Mouse (Mus musculus) heart, postnatal 0 days (tissue): Measurements from ENCODE around the gene Clrn1.

Experiments
- CTCF ChIP-seq: IDR thresholded peaks from 2 replicates; pipeline ENCODE4 v1.5.1; 2016; ENCODE audit warnings: antibody characterized with exemption, control low read depth, low read depth
- EP300 ChIP-seq: IDR thresholded peaks from 2 replicates; pipeline ENCODE4 v1.6.1; 2016; ENCODE audit warnings: antibody characterized with exemption, low read depth

- TF ChIP-seq CTCF (no peak), EP300 (no peak)
These were observed 75.8 kb downstream of the Clrn1 start for GRCm38 (mm10) chr3:58809111-58809915.
